Mouse (Mus musculus) CH12.LX (cell line): Measurements from ENCODE around the gene 4921524J17Rik.

ENCODE experiments used
- CTCF ChIP-seq, 2 experiments: IDR thresholded peaks in 1 of 2; conservative IDR thresholded peaks in 1 of 2; 2 replicates each; pipeline ENCODE4 v1.5.1; 2011 to 2012; ENCODE audit warnings: low read depth in 2 of 2, low read length in 2 of 2, improper control_type of control experiment in 1 of 2, inconsistent platforms in 1 of 2, mild to moderate bottlenecking in 1 of 2, moderate library complexity in 1 of 2
- ELF1 ChIP-seq: IDR thresholded peaks from 2 replicates; pipeline ENCODE4 v1.6.1; 2014; ENCODE audit warnings: low read depth, mild to moderate bottlenecking, inconsistent platforms, low read length, improper control_type of control experiment
- EP300 ChIP-seq: IDR thresholded peaks from 2 replicates; pipeline ENCODE4 v1.6.1; 2011; ENCODE audit warnings: low read length, improper control_type of control experiment
- JUN ChIP-seq: IDR thresholded peaks from 2 replicates; pipeline ENCODE4 v1.6.1; 2011; ENCODE audit warnings: low read depth, mild to moderate bottlenecking, low read length, improper control_type of control experiment, moderate library complexity; ENCODE audit not compliant: insufficient read depth
- MAX ChIP-seq: IDR thresholded peaks from 2 replicates; pipeline ENCODE4 v1.6.1; 2011; ENCODE audit warnings: low read length, improper control_type of control experiment
- NELFE ChIP-seq: IDR thresholded peaks from 2 replicates; pipeline ENCODE4 v1.6.1; 2011; ENCODE audit warnings: low read depth, low read length, improper control_type of control experiment
- POLR2A ChIP-seq: IDR thresholded peaks from 2 replicates; pipeline ENCODE4 v1.6.1; 2011; ENCODE audit warnings: low read depth, mild to moderate bottlenecking, improper control_type of control experiment, low read length
- POLR2AphosphoS2 ChIP-seq: IDR thresholded peaks from 2 replicates; pipeline ENCODE4 v1.6.1; 2011; ENCODE audit warnings: low read depth, low read length, improper control_type of control experiment
- SMC3 ChIP-seq: IDR thresholded peaks from 2 replicates; pipeline ENCODE4 v1.6.1; 2011; ENCODE audit warnings: low read depth, low read length, improper control_type of control experiment
- TCF12 ChIP-seq: IDR thresholded peaks from 2 replicates; pipeline ENCODE4 v1.6.1; 2014; ENCODE audit warnings: low read depth, mild to moderate bottlenecking, inconsistent platforms, low read length, improper control_type of control experiment
- UBTF ChIP-seq: IDR thresholded peaks from 2 replicates; pipeline ENCODE4 v1.6.1; 2012; ENCODE audit warnings: low read depth, mild to moderate bottlenecking, inconsistent platforms, low read length, improper control_type of control experiment, moderate library complexity

GRCm38 (mm10) chr8:85379142-85379781 lies 53.4 kb downstream of the 4921524J17Rik start:
- no peak for TF ChIP-seq POLR2A
- no peak for TF ChIP-seq CTCF (conservative IDR thresholded peaks at IDR 0.05 in 1 of 2, IDR thresholded peaks at IDR 0.05 in 1 of 2; ENCODE audit: low read depth in 2 of 2, low read length in 2 of 2)
- TF ChIP-seq UBTF: no peak
- no peak for TF ChIP-seq NELFE
- TF ChIP-seq EP300: no peak
- TF ChIP-seq ELF1: no peak
- no peak for TF ChIP-seq JUN
- TF ChIP-seq SMC3: no peak
- TF ChIP-seq MAX: no peak
- no peak for TF ChIP-seq POLR2AphosphoS2
- no peak for TF ChIP-seq TCF12
